Mouse (Mus musculus): ENCODE measurements around the gene Cyp39a1.

- no peak for TF ChIP-seq CTCF (IDR thresholded peaks at IDR 0.05; ENCODE audit: low read depth, low read length)
- no peak for TF ChIP-seq POLR2A (IDR thresholded peaks at IDR 0.05; ENCODE audit: extremely low read depth, insufficient read depth, low read length)
Observed at GRCm38 (mm10) chr17:43789376-43789775, 122.2 kb downstream of the Cyp39a1 start.

Measured in liver, adult 2 months (tissue).